In genomic region chr10:67061367-67061801, GRCm38 (mm10) we compare ENCODE assay signal across 8 mouse cellular contexts. TPM values are rescaled to one million over a fixed set of nuclear protein-coding genes. Genes with fewer than 3 reads are reported as not detected.
DNase-seq lines count a peak whose midpoint lies in the region; ATAC-seq and TF ChIP-seq lines count a peak whose summit lies in the region.

No protein-coding gene starts in this region.

- TF ChIP-seq EP300 in heart, adult 2 months (IDR thresholded peaks at IDR 0.05; ENCODE audit: insufficient read depth, low read depth, low read length): no peak
- TF ChIP-seq EP300 in lung, postnatal 0 days (IDR thresholded peaks at IDR 0.05): peak; percentile 16; the same call in 1 of the 2 replicates

- no peak for TF ChIP-seq CTCF in heart, adult 2 months (IDR thresholded peaks at IDR 0.05)
- TF ChIP-seq CTCF in brain, embryonic 14.5 days (IDR thresholded peaks at IDR 0.05; ENCODE audit: borderline replicate concordance, extremely low read depth, insufficient read depth, insufficient read length): no peak
- no peak for TF ChIP-seq CTCF in lung, postnatal 0 days (IDR thresholded peaks at IDR 0.05)

- no peaks in the 10 kb centered on the region for H3K27me3 ChIP-seq in heart, adult 2 months (ENCODE audit: control insufficient read depth, insufficient read depth, low read length)
- H3K27me3 ChIP-seq in heart, embryonic 16.5 days (ENCODE audit: control insufficient read depth, insufficient read depth, low read length): no peaks in the 10 kb centered on the region
- no peaks in the 10 kb centered on the region for H3K27me3 ChIP-seq in lung, postnatal 0 days (replicated peaks; ENCODE audit: insufficient read depth, low read length)

- H3K9me3 ChIP-seq in heart, embryonic 16.5 days (replicated peaks; ENCODE audit: control insufficient read depth, low read length): no peaks in the 10 kb centered on the region
- no peaks in the 10 kb centered on the region for H3K9me3 ChIP-seq in lung, postnatal 0 days (ENCODE audit: low read length)

- no peak for TF ChIP-seq POLR2A in heart, adult 2 months (IDR thresholded peaks at IDR 0.05; ENCODE audit: insufficient read depth, low read depth, low read length)
- no peak for TF ChIP-seq POLR2A in brain, embryonic 14.5 days (IDR thresholded peaks at IDR 0.05; ENCODE audit: borderline replicate concordance, extremely low read depth, insufficient read depth, insufficient read length, poor library complexity, severe bottlenecking)

- ATAC-seq in heart, embryonic 16.5 days (replicated peaks; ENCODE audit: extremely low read depth, insufficient read depth, low FRiP score): no peak
- peak; percentile 47 for ATAC-seq in lung, postnatal 0 days
- no peak for ATAC-seq in megakaryocyte, adult 5-6 weeks (ENCODE audit: poor library complexity, severe bottlenecking)

- peak overlapping the region; percentile 51 for H3K27ac ChIP-seq in heart, adult 2 months
- peak overlapping the region; percentile 19; the same call in 1 of the 2 replicates for H3K27ac ChIP-seq in heart, embryonic 16.5 days (ENCODE audit: low read length)
- H3K27ac ChIP-seq in lung, postnatal 0 days (ENCODE audit: low read length): peak overlapping the region; percentile 55; the same call in 1 of the 2 replicates

- H3K4me3 ChIP-seq in heart, adult 2 months: no peak overlapping the region
- H3K4me3 ChIP-seq in heart, embryonic 16.5 days (ENCODE audit: low read length): no peak overlapping the region
- H3K4me3 ChIP-seq in lung, postnatal 0 days (ENCODE audit: low read depth, low read length): no peak overlapping the region

- peaks cover 18% of the 10 kb centered on the region for H3K36me3 ChIP-seq in heart, adult 2 months (ENCODE audit: control insufficient read depth, insufficient read depth, low read length)
- H3K36me3 ChIP-seq in heart, embryonic 16.5 days (ENCODE audit: control insufficient read depth, insufficient read depth): no peaks in the 10 kb centered on the region
- H3K36me3 ChIP-seq in lung, postnatal 0 days (ENCODE audit: insufficient read depth, low read length): no peaks in the 10 kb centered on the region

- H3K79me2 ChIP-seq in heart, adult 2 months (replicated peaks; ENCODE audit: control insufficient read depth, insufficient read depth, low read length): 0 out of 2 replicates have a peak, but pooled peaks cover 2% of the 10 kb centered on the region

- no peak for DNase-seq in heart, adult 2 months
- no peak for DNase-seq in heart, adult 8-10 months (ENCODE audit: low spot score)
- peak; percentile 83 for DNase-seq in brain, embryonic 14.5 days (ENCODE audit: low read depth)
- DNase-seq in lung, postnatal 0 days (ENCODE audit: low spot score): peak; percentile 49
- DNase-seq in telencephalon, adult 2 months (ENCODE audit: low read depth, low spot score): peak; percentile 72
- DNase-seq in urinary bladder, postnatal 10 days (ENCODE audit: low spot score): no peak

- H3K9ac ChIP-seq in heart, adult 2 months (ENCODE audit: low read depth, low read length): no peak overlapping the region
- H3K9ac ChIP-seq in heart, embryonic 16.5 days (ENCODE audit: low read length): no peak overlapping the region
- H3K9ac ChIP-seq in lung, postnatal 0 days (replicated peaks; ENCODE audit: low read depth): no peak overlapping the region

- 35% methylated on average over 10 of the region's 10 CpGs for WGBS in heart, adult 2 months
- 41% methylated on average over 10 of the region's 10 CpGs for WGBS in heart, embryonic 16.5 days
- 31% methylated on average over 10 of the region's 10 CpGs for WGBS in lung, postnatal 0 days

- H3K4me1 ChIP-seq in heart, adult 2 months (ENCODE audit: control insufficient read depth, insufficient read depth, low read length): peaks cover 23% of the 10 kb centered on the region
- peaks cover 45% of the 10 kb centered on the region for H3K4me1 ChIP-seq in heart, embryonic 16.5 days (ENCODE audit: control insufficient read depth, insufficient read depth, low read length)
- H3K4me1 ChIP-seq in lung, postnatal 0 days (ENCODE audit: insufficient read depth, low read depth, low read length): peaks cover 8% of the 10 kb centered on the region

- peak overlapping the region; percentile 28; the same call in 1 of the 2 replicates for H3K4me2 ChIP-seq in heart, embryonic 16.5 days (ENCODE audit: low read depth, low read length)
- H3K4me2 ChIP-seq in lung, postnatal 0 days (replicated peaks; ENCODE audit: low read depth, low read length): peak overlapping the region; percentile 29

- intact Hi-C loops in heart, adult 2 months (cut with DNase I): no loop called here

RNA-seq across cellular contexts. Expression of gene Jmjd1c, which starts 34.5 kb away (rescaled TPM):
- 10 to 100 TPM; 34.5 to 36.8 TPM for total RNA-seq in heart, adult 2 months (2021)
- 8.5 and 14.7 TPM in 2 replicates for polyA plus RNA-seq in heart, adult 2 months (2012; rRNA removed)
- total RNA-seq in heart, adult 8-10 months (2022): 10 to 100 TPM; 35.9 to 38.7 (median 37.9) TPM
- 29.1 and 42.4 TPM in 2 replicates for polyA plus RNA-seq in brain, embryonic 14.5 days (2012; rRNA removed)
- 29.9 and 31.5 TPM in 2 replicates for polyA plus RNA-seq in heart, embryonic 16.5 days (2015; fragmentation: Nextera tagmentation; extraction: Ambion mirVana)
- polyA plus RNA-seq in lung, postnatal 0 days (2015; fragmentation: Nextera tagmentation; extraction: Ambion mirVana): 43.8 and 44.6 TPM in 2 replicates
- total RNA-seq in megakaryocyte, adult 5-6 weeks (2015): 96.1 and 96.7 TPM in 2 replicates
- total RNA-seq in megakaryocyte, adult 5-6 weeks (2017): 69.0 and 91.8 TPM in 2 replicates

RNA-seq across cellular contexts. Expression of gene Reep3, which starts 35.4 kb away (rescaled TPM):
- 10 to 100 TPM; 19.7 to 20.2 TPM for total RNA-seq in heart, adult 2 months (2021)
- polyA plus RNA-seq in heart, adult 2 months (2012; rRNA removed): 14.9 and 27.7 TPM in 2 replicates
- total RNA-seq in heart, adult 8-10 months (2022): 10 to 100 TPM; 16.3 to 19.9 (median 17.9) TPM
- polyA plus RNA-seq in brain, embryonic 14.5 days (2012; rRNA removed): 26.5 and 34.8 TPM in 2 replicates
- polyA plus RNA-seq in heart, embryonic 16.5 days (2015; fragmentation: Nextera tagmentation; extraction: Ambion mirVana): 29.7 and 30.1 TPM in 2 replicates
- polyA plus RNA-seq in lung, postnatal 0 days (2015; fragmentation: Nextera tagmentation; extraction: Ambion mirVana): 38.4 and 43.8 TPM in 2 replicates
- total RNA-seq in megakaryocyte, adult 5-6 weeks (2015): 84.2 and 101 TPM in 2 replicates
- 46.7 and 59.2 TPM in 2 replicates for total RNA-seq in megakaryocyte, adult 5-6 weeks (2017)

Comparison
In these comparisons a context has a peak if more than half of its experiments do, and no peak if none do; other contexts are left out.
1. DNase-seq: peak in brain, embryonic 14.5 days (single experiment), lung, postnatal 0 days (single experiment) and telencephalon, adult 2 months (single experiment); none in heart, adult 2 months (0 of 2), heart, adult 8-10 months (single experiment) and urinary bladder, postnatal 10 days (single experiment).
2. Peak in every context shown above with its lines, with median percentiles within 50 percentile points of each other: H3K27ac ChIP-seq.